Mouse (Mus musculus): ENCODE results near the gene Slit3.
A peak's percentile ranks its signal among the peaks of the same experiment; 100 is the strongest.

Gene Slit3

DNA sequence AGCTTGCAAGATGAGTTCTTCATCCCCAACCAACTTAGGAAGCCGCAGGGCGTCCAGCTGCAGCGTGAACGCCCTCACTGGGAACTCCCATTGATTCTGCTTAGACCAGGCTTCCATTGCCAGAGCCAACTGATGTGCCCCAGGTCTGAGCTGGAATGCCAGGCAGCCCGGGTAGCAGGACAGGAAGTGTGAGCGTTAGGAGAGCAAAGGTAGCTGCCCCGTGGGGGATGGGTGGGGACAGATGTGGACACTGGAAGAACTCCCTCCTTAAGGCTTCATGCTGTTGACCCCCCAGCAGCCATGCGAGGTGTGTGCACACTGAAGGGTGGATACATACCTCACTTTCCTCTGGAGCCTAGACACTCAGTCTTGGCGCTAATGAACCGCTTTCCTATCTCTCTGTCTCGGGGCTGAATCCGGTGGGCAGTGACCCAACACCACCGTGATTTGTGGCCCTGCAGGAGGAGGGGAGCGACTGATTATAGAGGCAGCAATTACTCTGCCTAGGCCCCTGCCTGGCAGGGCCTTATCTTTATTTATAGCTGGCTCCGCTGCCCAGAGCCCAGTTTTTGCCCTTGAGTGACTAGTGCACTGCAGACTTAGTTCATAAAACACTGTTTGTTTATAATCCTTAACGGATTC lies 157.2 kb downstream of the Slit3 start:
- peak; percentile 30 to 55 for DNase-seq

DNA sequence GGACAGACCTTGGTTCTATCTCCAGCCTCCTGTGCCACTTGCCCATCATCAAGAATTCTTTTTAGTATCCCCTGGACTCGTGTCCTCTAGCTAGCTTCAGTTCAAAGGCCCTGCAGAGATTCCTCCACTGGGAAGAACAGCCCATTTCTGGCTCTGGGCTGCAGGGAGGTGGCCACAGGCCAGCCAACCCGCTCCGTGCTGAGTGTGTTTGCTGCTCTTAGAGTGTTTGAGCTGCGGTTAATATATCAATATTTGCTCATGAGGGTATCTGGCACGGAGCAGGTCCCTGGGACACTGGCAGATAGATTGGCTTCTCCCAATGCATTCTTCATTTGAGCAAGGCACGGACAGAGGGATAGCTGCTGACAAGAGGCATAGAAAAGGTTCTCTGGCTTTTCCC lies 159.8 kb downstream of the Slit3 start:
- DNase-seq: peak in 1 of 2 experiments; percentile 25

DNA sequence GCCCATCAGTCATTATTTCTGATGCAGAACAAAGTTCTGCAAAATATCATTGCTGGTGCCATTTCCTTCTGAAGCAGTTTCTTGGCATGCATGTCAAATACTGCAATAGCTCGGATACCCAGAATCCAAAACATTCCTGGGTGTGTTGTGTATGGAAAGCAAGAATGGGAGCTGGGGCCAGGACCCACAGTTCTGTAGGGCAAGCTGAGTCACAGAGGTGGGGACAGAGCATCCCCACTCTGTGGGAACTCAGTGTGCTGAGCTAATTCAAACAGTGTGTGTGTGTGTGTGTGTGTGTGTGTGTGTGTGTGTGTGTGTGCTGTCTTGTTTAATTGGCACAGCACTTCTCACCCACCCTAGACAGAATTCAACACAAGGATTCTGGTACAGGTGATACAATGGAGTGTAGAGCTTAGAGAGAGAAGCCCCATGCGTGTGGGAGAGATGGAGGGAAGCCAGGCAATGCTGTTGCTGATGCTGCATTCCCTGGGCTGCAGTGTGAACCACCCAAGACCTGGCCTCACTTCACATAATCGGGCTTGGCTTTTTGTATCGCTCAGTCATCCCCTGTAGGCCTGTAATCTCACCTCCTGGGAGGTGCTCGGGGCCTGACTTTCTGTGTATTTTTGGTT lies 161.1 kb downstream of the Slit3 start:
- DNase-seq: no peak

- no peak for DNase-seq
Measured at GRCm38 (mm10) chr11:35282825-35283571, 162.0 kb downstream of the Slit3 start.

GRCm38 (mm10) chr11:35283767-35284166 lies 162.7 kb downstream of the Slit3 start:
- peak in 1 of 2 experiments; percentile 15 for DNase-seq

GRCm38 (mm10) chr11:35286578-35287390 lies 165.8 kb downstream of the Slit3 start:
- no peak for DNase-seq

GRCm38 (mm10) chr11:35288056-35288455 lies 167.0 kb downstream of the Slit3 start:
- no peak for DNase-seq

GRCm38 (mm10) chr11:35288761-35289278 lies 167.8 kb downstream of the Slit3 start:
- DNase-seq: peak in 1 of 2 experiments; percentile 43

GRCm38 (mm10) chr11:35292228-35292747 lies 171.3 kb downstream of the Slit3 start:
- DNase-seq: no peak

- peak in 1 of 2 experiments; percentile 21 for DNase-seq
Measured at GRCm38 (mm10) chr11:35293197-35293596, 172.2 kb downstream of the Slit3 start.

GRCm38 (mm10) chr11:35294670-35295069 lies 173.6 kb downstream of the Slit3 start:
- DNase-seq: no peak

DNA sequence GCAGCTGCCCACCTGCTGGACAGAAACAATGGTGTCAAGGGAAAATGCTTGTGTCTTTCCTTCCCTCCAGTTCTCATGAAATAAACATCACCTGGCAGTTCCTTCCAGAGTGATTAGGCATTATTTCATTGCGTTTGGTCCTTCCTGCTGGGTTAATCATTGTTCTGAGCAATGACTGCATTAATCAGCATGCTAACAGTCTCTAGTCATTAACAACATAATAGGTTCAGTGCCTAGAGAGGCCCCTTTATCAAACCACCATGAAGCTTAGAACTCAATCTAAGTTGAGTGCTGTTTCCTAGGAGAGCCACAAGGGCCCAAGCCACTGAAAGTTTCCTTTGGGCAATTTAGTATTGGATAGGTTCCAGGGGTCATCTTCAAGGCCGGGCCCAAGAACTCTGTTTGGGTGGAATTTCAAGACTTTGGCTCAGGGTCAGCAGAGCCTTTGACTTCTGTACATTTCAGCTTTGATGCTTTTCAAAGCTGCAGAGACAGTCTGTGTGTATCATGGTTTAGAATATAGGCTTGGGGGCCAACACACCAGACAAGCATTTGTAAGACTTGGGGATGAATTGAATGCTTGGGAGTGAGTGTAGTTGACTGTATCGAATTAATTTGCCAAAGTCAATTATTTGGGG lies 174.3 kb downstream of the Slit3 start:
- DNase-seq: peak; percentile 23 to 52

DNA sequence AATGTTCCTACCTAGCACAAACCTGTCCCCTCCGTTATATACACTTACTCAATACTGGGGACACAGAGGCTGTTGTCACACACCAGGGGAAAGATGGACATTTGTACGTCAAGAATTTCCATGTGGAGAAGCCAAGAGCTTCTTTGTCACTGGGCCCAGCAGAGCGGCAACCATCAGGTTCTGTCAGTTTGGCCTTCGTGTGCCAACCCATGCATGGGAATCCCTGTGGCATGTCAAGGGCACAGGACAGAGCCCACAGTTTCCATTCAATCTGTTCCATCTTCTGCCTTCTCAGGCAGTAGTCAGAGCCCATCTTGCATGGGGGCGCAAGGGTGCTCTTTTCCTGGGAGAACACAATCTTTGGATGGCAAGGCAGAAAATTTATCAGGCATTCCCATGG lies 175.8 kb downstream of the Slit3 start:
- no peak for DNase-seq

DNA sequence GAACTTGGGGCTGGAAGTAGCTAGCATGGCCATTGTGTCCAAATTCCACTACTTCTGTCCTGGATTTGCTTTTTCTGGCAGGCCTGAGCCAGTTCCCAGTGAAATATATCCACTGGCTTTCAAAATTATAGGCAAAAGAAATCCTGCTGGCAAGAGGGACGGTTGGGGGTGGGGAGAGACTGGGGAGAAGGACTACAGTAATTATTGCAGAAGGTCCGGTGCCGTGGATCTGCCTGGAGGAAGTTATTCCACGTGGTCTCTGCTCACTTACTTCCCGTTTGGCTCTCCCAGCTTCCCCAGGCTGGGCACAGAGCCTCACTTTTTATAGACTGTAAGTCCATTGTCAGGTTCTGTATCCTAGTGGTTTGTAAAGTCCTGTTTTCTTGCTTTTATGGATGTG lies 176.3 kb downstream of the Slit3 start:
- DNase-seq: peak; percentile 80 to 82

DNA sequence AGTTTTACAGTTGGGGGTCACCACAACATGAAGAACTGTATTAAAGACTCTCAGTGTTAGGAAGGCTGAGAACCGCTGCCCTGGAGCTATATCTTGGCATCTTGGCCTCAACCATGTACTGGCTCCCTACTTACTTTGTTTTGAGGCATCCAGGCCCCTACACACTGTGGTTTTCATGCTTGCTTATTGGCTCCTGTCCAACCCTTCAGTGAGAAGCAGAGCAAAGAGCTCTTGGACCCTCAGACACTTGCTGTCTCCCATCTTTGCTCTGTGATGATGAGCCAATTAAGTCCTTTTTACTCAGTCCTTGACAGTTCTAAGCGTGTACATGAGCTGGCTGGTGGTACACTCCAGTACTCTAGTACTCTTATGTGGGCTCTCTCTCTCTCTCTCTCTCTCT lies 177.5 kb downstream of the Slit3 start:
- no peak for DNase-seq

DNA sequence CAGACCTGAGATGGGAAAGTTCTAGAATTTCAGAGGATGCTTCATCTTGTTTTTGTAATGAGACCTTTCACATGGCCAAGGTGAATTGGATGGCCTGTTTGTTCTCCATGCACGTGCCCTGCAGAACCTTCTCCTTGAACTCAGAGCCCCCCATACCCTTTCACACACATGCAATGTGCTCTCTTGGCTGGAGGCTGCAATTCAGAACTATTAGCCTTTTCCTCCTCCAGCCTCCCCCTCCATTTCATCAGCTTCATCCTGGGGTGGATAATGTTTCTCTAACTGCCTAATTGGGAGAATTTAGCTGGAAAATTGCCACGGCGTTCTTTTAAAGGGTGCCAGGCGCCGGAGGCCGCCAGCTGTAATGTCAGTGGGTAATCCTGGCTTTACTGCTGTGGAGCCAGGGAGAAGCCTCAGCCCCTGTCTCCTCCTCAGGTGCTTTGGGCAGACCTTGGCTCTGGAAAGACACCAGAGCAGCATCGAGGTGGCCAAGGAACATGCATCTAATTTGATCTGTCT lies 178.9 kb downstream of the Slit3 start:
- DNase-seq: no peak

GRCm38 (mm10) chr11:35302272-35302671 lies 181.2 kb downstream of the Slit3 start:
- no peak for DNase-seq

- DNase-seq: no peak
Measured at GRCm38 (mm10) chr11:35304216-35304975, 183.4 kb downstream of the Slit3 start.

DNA sequence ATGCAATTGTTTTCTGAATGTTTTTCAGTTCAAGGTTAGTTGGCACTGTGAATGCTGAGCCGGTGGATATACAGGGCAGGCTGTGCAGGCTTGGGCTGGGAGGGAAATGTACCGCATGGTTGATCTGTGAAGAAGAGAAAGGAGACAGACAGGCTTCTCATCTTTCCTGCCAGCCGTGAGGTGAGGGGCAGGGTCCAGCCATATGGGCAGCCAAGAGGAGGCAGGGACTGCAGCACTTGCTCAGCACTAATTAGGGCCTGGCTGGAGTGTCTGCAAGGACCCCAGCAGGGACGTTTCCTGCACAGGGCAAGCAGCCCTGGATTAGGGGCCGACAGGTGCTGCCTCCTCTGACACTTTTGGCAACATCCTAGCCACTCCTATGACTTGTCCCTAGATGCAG lies 184.1 kb downstream of the Slit3 start:
- DNase-seq: no peak

DNA sequence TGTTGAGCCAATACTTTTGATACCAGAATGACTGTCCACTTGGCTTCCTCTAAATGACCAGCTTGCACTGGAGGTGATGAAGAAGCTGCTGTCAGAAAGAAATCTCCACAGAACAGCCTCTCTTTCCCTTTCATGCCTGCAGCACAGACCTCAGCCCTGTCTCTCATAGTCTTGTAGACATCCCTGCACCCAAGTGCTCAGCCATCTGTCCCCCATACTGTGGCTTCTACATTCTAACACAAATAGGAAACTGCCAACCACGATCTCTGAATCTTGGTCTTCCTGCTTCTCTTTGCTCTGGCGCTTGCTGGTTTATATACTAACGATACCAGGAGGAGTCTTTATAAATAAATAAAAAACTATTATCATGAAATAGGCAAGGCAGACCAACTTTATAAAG lies 184.9 kb downstream of the Slit3 start:
- DNase-seq: no peak

GRCm38 (mm10) chr11:35306922-35307321 lies 185.9 kb downstream of the Slit3 start:
- no peak for DNase-seq

All from kidney, postnatal 36 days (tissue).